Mouse (Mus musculus) adrenal gland, postnatal 36 days (tissue): Measurements from ENCODE around the gene Hist1h2bc. TPM values are rescaled to one million over a fixed set of nuclear protein-coding genes. Genes with fewer than 3 reads are reported as not detected.
"Not testable (repeated sequence)": the region's sequence is repeated elsewhere in the genome, so short reads cannot be mapped to it uniquely, and the experiment has no call there.

Experiments used
- DNase-seq, 2 experiments: peaks; one replicate each; pipeline ENCODE4 v3.0.0; 2021; ENCODE audit warnings: mixed read lengths in 1 of 2
- long read RNA-seq, 2 experiments: library from polyadenylated mRNA; stranded (forward); transcript quantifications; one replicate each; pipeline ENCODE4 v2.0.0; 2021; ENCODE audit warnings: borderline sequencing depth in 2 of 2
- total RNA-seq, 2 experiments: library from RNA; stranded (reverse); gene quantifications; 2 replicates each; pipeline ENCODE4 v1.2.3; 2021

Gene Hist1h2bc
- total RNA-seq, result 100 to 1,000 TPM; 138 to 161 TPM
- long read RNA-seq, experiment 1, transcript Hist1h2bc-201 (2 exons, 1,156 nt), result major isoform, 345 of 443 reads
- long read RNA-seq, experiment 1, partial matches to known transcripts, result 89 of 443 reads
- long read RNA-seq, experiment 1, other reads (novel, unspliced or antisense), result 9 of 443 reads
- long read RNA-seq, experiment 2, transcript Hist1h2bc-201 (2 exons, 1,156 nt), result major isoform, 96 of 101 reads
- long read RNA-seq, experiment 2, partial matches to known transcripts, result 4 of 101 reads
- long read RNA-seq, experiment 2, other reads (novel, unspliced or antisense), result 1 of 101 reads

GRCm38 (mm10) chr13:23683755-23684281, at the start of gene Hist1h2bc, which contains the start of gene Hist1h2ac:
TSS of gene Hist1h2bc (plus strand) at chr13:23684199.
TSS of gene Hist1h2ac (minus strand) at chr13:23683948.
- DNase-seq, result peak; percentile 77 to 83

DNA sequence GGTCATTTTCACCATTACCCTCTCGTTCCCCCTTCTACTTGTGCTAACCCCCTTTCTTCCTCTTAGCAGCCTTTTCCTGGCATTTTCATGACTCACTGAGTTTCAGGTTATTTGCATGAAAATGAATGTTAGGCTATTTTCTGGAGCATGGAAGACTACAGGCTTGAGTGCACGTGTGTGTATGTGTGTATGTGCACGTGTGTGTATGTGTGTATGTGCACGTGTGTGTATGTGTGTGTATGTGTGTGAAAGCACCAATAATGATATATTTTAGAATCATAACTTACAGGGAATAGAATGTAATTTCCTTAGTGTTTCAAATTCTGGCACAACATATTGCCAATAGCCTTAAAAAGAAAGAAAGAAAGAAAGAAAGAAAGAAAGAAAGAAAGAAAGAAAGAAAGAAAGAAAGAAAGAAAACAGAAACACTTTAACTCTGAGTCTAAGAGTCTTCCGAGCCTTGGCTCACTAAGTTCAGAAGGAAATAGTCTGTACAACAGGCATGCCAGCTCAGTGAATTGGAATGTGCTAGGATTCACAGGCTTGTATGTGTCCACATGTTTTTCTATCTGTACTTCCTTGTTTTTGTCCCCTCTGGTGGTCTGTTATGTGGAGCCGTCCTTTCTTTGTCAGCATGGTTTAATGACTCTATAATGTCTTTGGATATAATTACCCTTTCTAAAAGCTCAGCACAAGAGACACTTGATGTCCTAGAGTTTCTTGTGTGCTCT, 24.2 kb upstream of the Hist1h2bc start:
- no peak for DNase-seq

GRCm38 (mm10) chr13:23662536-23662935, 21.5 kb upstream of the Hist1h2bc start:
- no peak for DNase-seq

DNA sequence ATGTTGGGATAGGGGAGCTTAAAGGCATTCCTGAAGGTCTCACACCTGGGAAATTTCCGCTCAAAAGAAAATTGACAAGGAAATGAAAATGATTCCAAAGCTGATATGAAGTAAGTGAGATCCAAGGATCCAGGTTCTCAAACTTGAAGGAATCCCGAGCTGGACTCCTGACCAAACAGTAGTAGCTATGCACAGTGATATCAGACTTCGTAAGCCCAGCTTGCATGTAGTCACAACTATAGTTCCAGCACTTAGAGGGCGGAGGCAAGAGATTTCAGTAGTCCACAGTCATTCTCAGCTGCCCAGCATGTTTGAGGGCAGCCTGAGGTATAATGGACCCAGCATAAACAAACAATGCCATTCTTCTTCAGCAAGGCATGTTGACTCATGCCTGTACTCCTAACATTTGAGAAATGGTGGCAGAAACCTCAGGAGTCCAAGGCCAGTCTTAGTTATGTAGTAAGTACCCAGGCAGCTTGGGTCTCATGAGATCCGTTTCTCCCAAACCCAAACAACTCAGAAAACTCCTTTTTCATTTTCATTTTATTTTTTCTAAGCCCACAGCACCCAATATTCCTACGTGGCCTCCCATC, 1.9 kb upstream of the Hist1h2bc start:
- DNase-seq, result no peak

DNA sequence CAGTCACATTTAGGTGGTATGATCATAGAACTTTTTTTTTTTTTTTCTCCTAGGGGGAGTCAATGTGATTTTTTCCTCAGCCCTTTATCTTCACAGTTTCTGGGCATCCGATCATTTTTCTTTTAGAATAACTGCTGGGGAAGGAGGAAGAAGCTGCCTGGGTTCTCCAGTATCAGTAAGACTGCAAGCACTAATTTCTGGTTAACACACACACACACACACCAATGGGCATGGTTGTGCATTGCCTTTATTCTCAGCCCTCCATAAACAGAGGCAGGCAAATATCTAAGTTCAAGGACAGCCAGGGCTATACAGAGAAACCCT, 1.4 kb upstream of the Hist1h2bc start:
- DNase-seq, result no peak

DNA sequence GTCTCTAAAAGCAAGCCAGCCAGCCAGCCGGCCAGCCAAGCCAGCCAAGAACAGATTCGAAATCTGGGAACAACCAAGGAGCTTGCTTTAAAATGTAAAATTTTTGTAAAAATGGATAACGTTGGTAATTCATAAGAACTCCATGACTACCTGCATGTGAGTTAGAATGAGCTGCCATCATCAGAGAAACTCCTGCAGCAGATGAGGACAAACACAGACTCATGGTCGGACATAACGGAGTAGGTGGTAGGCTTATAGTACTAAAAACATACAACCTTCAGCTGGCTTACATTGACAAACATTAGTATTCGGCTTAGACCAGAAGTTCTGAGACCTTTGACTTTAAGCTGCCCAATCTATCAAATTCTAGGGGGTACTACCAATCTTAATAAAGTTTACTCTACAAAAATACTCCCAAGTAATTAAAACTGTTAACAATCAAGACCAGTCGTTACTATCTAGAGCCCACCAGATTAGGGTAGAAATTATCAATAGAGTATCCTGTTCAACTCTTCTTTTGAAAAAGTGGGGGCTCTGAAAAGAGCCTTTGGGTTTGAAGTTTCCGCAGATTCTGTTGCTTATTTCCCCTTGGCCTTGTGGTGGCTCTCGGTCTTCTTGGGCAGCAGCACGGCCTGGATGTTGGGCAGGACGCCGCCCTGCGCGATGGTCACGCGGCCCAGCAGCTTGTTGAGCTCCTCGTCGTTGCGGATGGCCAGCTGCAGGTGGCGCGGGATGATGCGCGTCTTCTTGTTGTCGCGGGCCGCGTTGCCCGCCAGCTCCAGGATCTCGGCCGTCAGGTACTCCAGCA, 848 bp upstream of the Hist1h2bc start:
- not testable (repeated sequence) for DNase-seq

GRCm38 (mm10) chr13:23684295-23684945, 421 bp downstream of the Hist1h2bc start:
- peak in 1 of 2 experiments; percentile 65 for DNase-seq

DNA sequence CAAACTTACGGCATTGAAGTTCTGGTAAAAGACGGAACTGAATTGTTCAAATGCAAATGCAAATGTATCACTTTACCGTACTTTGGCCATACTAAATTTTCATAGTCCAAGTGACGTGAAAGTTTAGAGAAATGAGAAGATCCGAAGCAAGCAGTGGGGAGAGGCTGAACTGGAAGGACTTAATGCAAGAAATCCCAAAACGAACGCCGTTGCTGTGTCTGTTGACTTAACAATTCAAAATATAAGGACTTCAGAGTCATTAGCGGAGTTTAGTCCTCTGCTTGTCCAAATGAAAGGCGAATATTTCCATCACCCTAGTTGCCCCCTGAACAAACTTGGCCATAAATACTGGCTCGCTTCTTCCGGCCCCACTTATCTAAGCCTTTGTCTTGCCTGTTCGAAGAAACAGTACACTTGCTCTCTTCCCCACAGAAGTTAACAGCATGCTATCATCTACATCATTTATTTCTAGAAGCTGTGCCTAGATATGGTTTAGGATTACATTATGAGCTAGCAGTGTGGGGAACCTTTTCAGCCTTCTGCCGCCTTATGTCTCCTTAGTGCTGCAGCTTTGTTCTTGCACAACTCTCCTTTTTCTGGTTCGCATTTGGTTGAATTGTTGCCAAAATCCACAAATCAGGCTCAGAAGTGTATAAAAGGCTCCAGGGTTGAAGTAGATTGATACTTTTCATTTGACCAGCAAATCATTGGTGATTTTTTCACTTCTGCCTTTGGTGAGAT, 1.3 kb downstream of the Hist1h2bc start:
- DNase-seq, result peak in 1 of 2 experiments; percentile 37

DNA sequence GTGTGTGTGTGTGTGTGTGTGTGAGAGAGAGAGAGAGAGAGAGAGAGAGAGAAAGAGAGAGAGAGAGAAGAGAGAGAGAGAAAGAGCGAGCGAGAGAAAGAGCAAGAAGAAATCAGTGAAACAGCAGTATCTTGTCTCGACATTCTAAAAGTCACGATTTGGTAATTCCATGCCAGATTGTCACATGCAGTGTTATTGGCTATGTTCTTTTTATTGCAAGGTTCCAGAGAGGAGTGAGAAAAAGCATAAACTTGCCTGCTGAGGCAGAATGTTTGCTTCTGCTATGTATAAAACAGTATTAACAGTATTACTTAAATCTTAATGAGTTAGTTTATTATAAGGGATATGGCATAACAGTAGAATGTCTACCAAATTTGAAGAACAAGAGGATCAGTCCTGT, 2.0 kb downstream of the Hist1h2bc start:
- DNase-seq, result no peak

GRCm38 (mm10) chr13:23687181-23687580, 3.2 kb downstream of the Hist1h2bc start:
- DNase-seq, result no peak

GRCm38 (mm10) chr13:23687907-23688306, 3.9 kb downstream of the Hist1h2bc start:
- no peak for DNase-seq

GRCm38 (mm10) chr13:23688956-23689355, 5.0 kb downstream of the Hist1h2bc start:
- no peak for DNase-seq

DNA sequence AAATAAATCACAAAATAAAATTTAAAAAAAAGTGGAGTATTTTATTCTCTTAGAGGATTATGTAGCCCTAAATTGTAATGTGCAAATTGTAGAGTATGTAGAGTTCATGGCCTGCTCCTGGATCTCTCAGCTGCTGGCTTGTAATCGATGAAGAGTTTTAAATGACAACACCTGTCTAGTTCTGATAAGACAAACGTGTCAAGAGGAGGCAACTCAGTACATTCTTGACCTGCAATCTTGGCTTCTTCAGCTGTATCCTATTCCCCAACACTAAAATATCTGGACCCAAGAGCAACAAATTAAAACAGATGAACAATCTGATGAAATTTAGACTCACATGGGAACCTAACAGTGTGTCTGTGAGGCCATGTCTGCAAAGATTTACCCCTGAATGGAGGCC, 5.5 kb downstream of the Hist1h2bc start:
- no peak for DNase-seq

DNA sequence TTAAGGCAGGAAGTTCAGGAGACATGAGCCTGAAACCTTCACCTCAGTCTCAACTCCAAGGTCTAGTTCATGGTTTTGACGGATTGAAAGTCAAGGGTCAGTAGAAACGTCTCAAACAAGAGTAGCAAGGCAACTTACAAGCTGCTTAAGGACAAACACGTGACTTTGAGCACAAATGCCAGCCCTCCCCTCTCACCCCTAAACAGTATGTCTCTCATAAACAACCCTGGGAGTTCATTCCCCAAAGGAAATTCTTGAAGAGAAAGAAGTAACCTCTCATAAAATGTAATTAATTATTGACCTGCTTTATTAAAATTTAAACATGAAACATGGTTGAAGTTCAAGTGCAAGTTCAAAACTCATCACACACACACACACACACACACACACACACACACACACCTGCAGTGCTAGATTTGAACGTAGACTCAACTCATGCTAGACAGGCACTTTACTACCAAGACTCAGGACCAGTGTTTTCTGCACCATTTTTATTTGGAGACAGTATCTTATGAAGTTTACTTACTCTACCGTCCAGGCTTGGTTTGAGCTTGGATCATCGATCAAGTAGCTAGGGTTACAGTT, 9.9 kb downstream of the Hist1h2bc start:
- DNase-seq, result no peak

DNA sequence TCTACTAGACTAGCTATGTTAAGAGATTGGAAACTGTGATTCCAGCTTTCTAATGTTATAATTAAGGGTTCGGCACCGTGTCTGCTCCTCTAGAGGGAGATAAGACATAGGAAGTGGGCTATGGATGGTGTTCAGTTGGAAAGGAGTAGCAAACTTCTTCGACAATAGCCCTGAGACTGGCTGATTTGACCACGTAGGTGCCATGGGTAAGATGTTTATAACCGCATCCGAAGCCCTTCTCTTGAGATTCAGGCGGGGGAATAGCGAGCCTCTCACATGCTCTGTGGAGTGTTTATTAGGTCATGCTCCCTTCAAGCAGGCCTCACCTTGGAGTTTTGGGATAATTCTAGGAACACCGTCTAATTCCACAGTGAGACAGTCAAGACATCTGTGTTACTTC, 11.0 kb downstream of the Hist1h2bc start:
- DNase-seq, result no peak

GRCm38 (mm10) chr13:23695514-23695913, 11.5 kb downstream of the Hist1h2bc start, which contains the start of gene Hist1h1t:
TSS of gene Hist1h1t (plus strand) at chr13:23695814.
- no peak for DNase-seq

GRCm38 (mm10) chr13:23696061-23696474, 12.1 kb downstream of the Hist1h2bc start:
- DNase-seq, result peak in 1 of 2 experiments; percentile 39

DNA sequence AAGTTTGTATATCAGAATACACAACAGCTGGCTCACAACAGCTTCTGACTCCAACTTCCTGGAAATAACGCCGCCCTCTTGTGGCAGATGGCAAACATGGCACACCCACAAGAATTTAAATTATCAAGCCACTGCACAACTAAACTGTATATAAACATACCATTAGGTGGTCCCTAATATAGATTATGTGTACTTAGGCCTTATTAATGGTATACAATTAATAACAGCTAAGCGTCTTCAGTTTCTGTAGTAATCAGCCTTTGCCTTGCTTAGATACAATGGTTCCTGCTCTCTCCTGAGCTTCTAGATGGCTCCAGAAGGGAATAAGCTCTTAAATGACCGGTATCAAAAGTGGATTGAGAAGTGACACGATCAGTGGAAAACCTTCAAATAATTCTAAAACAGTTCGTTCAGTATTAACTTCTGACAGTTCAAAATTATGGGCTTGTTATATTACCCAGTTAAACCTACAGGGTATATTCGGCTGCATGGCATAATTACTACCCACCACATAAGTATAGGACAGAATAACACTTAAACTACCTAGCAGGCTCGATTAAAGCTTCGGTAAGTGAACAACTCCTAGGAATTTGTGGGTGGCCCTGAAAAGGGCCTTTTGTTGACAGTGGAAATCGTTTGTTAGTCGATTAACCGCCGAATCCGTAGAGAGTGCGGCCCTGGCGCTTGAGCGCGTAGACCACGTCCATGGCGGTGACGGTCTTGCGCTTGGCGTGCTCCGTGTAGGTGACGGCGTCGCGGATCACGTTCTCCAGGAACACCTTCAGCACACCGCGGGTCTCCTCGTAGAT, 13.7 kb downstream of the Hist1h2bc start:
- DNase-seq, result peak; percentile 57 to 69

DNA sequence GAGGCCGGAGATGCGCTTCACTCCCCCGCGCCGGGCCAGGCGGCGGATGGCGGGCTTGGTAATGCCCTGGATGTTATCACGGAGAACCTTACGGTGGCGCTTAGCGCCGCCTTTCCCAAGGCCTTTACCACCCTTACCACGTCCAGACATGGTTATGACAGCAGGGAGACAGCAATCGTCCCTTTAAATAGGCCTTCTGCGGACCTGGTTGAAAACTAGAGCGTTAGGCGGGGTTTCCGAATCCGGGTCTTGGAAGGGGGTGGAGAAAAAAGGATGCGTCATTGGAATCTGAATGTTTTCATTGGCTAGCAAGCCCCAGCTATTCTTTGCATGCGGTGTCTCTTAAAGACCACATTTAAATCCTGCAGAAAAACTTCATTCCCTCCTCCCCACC, 14.3 kb downstream of the Hist1h2bc start, which contains the start of gene Hist1h4c:
Hist1h4c (minus strand) TSS at position 155 of the 394 bp plus-strand sequence.
- DNase-seq, result peak; percentile 96 to 98
